Mouse (Mus musculus): ENCODE measurements at regions not wholly inside any gene's neighbourhood (a gene's known extent, or its start where the extent isn't known, plus 50 kb on each side); places are given as distances from the start of the nearest gene placed in this dataset.
"Not testable (repeated sequence)": the region's sequence is repeated elsewhere in the genome, so short reads cannot be mapped to it uniquely, and the experiment has no call there.

DNA sequence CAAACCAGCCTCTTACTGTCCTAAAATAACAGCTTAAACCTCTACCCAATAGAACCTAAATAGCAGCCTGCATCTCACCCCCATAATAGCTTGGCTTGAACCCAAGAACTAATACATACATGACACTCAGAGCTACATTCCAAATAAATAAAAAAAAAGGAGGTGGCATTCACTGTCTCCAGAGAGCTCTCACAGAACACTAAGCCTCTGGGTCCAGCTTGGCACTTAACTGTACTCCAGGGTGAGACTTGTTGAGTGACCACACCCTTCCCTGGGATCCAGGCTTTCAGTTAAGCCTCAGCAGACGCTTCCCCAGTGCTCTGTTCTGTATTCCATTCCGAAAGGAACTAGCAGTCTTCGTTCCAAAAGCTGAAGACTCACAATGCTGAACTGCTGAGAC is 186.3 kb upstream of the Tsc22d2 start:
- DNase-seq: no peak

DNA sequence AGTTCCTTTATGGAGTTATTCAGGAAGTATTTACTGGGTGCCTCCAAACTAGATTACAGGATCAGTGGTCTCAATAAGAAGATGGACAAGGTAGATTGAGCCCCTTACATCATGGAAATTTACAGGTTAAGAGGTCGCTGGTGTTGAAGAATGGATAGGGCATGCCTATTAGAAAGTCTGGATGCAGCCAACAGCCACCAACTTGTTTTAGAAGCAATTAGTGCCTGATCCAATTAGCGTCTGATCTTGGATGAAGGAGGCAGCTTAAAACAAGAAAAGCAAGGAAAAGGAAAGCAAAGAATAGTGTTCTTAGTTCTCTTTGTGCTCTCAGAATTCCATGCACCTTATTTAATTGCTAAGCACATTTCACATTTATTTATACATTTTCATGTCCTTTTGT is 182.8 kb upstream of the Tsc22d2 start:
- no peak for DNase-seq

DNA sequence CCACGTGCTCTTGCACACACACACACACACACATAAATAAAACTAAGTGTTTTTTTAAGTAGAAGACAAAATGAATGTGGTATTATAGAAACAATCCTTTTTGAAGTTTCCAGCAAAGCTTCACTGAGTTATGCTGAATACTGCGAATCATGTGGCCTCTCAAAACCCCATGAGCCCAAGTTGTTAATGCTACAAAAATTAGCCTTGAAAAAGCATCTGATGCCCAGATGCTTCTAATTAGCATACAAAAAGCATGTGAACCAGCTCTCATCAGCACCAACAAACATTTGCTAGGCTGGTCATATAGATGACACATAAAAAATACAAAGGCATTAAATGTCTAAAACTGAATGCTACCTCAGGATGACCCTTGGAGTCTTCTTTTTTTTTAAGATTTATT is 181.2 kb upstream of the Tsc22d2 start:
- no peak for DNase-seq

DNA sequence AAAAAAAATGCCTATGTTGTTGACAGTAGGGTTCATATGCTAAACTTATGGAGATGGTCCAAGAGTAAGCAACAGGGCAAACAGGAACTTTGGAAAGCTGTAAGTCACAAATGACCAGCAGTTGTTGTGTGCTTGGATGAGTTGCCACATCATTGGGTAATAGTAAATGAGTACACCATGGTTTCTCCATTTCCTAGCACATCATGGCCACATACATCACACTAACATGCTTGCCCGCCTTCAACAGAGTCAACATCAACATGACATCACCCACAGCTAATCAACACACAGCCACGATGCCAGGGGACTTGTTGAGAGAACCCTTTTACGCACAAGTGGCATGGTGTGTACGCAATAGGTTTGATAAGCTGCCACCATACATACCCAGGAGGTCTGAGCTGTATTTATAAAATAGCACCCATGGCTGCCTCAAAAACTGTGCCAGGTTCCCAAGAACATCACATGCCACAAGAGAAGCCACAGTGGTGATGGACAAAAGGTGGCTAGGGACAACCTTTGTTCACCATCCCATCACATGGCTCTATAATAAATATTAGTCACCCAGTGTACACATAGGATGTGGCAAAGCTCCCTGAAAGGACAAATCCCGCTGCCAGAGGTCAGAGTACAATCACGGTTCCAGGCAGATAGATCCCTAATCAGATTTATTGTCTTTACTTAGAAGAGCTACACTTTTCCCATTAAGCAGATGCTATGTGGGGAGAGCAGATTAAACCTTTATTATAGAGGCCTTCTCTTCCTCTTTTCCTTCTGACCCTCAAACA is 179.5 kb upstream of the Tsc22d2 start:
- no peak for DNase-seq

DNA sequence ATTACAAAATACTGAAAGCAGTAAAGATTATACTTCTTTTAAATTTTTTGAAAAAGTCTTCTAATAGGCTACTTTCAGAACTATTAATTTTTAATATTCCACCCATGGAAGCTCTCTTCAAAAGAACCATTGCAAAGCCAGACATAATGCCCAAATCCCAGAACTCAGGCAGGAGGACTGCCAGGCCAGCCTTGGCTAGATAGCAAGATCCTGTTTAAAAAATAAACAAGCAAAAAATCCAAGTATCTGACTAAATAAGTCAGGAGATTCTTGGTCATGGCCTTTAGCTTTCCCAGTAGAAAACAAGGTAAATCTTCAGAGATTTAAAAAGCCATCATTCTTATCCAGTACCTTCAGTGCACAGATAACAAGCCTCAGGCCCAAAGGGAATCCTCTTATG is 176.4 kb upstream of the Tsc22d2 start:
- DNase-seq: no peak

DNA sequence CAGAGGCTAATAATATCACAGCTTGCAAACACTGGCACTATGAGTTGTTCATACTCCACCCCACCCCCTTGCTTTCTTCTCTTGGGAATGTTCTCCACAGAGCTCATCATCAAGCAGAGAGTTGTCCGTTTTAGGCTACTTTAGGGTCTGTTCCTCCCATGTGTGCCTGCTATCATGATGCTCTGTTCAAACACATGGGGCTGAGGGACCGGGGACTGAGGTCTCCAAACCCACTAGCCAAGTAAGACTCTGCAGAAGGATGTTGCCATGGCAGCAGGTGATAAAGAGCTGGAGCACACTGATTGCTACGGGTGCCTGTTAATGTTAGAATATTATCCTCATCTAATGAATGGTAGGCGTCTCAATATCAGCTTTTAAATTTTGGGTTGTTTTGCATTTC is 173.7 kb upstream of the Tsc22d2 start:
- DNase-seq: no peak

DNA sequence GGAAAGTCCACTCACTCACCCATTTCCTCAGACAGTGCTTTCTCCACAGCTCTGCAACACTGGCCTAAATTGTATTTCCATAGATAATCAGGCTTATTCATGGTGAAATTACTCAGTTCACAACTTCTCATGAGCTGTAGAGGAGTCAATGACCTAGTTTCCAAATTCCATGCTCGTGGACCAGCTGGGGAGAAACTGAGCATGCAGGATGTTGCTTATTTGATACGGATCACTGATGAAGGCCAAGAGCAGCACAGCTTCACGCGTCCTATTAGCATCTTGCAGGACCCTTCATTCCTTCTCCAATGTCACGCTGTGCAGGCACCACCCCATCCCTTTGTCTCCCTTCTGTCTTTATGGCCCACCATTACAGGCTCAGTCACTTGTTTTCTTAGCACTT is 169.2 kb upstream of the Tsc22d2 start:
- no peak for DNase-seq

DNA sequence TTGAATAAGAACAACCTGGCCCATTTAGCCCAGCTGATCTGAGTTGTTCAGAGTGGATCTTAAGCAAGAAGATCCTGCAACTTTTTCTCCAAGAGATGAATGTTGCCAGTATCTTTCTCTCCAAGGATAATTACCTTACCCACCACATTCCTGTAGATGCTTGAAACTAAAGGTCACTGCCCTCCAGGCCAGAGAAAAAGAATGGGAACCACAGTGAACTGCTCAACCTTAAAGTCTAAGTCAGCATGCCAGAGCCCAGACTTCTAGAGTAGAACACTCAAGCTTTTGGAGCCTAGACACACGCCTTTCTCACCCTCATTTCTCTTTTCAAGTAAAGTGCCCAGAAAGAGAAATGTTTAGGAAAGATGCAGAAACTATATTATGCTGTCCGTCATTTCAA is 166.5 kb upstream of the Tsc22d2 start:
- no peak for DNase-seq

DNA sequence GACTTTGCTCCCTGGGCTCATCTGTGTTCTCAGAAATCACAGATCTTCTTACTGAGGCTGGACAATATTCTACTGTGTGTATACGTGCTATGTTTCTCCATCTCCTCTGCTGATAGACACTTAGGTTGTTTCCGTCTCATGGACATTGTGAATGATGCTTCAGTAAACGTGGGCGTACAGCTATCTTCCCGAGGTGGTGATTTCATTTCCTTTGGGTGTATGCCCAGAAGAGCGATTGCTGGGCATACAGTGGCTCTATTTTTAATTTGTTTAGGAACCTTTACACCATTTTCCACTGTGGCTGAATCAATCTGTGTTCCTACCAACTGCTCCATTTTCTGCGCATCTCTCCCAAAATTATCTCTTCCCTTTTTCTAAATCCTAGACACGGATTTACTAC is 160.6 kb upstream of the Tsc22d2 start:
- DNase-seq: no peak

DNA sequence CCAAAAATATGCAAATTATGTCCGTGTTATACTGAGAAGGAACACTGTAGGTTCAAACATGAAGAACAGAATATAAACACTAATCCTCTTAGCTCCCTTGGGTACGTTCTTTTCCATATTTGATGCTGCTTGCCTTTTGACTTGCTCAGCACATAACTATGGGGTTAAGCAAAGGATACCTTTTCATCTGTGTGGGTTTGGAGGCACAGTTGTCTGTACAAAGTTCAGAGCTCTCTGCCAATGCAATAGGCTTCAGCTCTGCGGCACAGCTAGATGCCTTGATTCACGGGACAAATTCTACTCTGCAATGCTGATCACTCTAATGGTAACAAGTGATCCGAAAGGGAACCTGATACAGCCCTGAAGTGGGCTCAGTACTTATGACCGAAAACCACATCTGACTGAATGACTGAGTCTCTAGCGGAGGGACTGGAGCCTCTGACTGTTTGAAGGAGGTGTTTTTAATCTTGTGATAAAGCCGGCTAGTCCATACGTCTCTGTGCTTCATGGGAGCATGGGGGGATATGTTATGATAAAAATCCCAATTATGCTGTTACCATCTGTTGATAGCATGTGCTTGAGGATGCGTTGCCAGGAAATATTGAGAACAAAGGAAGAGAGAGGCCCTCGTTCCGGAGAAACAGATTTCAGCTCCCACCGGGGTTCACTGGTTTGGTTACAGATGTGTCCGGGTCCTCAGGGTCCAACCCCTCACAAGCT is 146.7 kb upstream of the Tsc22d2 start:
- no peak for DNase-seq

DNA sequence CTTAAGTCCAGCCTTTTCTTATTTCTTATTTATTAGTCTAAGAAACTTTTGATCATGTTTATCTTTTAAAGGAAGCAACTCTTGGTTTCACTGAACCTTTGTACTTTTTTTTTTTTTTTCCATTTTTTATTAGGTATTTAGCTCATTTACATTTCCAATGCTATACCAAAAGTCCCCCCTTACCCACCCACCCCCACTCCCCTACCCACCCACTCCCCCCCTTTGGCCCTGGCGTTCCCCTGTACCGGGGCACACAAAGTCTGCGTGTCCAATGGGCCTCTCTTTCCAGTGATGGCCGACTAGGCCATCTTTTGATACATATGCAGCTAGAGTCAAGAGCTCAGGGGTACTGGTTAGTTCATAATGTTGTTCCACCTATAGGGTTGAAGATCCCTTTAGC is 143.1 kb upstream of the Tsc22d2 start:
- DNase-seq: not testable (repeated sequence)

DNA sequence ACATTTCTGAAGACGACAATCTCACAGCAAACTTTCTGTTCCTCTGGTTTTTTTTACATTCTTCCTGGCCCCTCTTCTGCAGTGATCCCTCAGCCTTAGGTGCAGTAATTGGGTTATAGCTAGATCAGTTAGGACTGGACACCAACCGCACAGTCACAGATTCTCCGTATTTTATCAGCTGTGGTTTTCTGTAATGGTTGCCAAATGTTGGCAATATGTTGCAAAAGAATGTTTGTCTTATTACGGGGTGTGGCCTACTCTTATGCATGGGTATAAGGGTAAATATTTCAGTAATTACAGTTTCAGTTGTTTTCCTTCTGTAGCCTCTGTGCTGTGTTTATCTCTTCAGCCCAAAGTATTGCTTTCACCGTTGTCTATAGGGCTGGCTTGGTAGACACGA is 133.2 kb upstream of the Tsc22d2 start:
- no peak for DNase-seq

DNA sequence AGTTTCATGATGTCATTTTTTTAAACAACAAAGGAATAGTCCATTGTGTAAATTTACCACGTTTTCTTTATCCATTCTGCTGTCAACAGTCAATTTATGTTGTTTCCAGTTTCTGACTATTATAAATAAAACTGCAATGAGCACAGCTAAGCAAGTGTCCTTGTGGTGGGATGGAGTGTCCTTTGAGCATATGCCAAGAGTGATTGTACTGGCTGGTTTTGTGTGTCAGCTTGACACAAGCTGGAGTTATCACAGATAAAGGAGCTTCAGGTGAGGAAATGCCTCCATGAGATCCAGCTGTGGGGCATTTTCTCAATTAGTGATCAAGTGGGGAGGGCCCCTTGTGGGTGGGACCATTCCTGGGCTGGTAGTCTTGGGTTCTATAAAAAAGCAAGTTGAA is 130.1 kb upstream of the Tsc22d2 start:
- not testable (repeated sequence) for DNase-seq

DNA sequence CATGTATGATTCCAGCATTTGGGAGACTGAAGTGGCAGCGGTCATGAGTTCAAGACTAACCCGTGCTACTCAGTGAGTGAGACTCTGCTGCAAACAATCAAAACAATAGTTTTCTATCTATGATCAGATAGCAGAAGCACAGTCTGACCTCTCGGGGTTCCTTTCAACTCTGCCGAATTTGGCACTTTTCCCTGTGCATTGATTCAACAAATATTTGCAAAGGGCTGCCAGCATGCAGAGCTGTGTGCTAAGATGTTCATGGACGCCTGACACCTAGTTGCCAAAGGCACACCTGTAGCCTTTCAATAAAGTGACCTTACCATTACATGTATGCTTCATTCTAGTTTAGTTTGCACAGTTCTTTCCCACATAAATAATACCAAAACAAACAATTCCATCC is 118.7 kb upstream of the Tsc22d2 start:
- DNase-seq: no peak

DNA sequence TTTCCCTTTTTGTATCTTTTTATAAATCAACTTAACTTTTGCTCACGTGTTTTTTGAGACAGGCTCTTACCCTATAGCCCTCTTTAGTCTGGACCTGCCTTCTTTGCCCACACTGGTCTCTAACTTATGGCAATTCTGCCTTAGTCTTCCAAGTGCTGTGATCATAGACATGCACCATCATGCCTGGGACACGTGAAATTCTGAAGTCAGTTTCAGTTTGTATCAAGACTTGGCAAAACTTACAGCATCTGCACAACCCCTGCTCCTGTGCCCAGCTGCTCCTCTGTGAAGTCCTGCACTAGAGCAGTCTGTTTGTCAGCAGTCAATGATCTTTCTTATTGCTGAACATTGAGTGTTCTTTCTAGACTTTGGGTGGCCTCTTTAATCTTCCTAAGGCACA is 114.3 kb upstream of the Tsc22d2 start:
- no peak for DNase-seq

DNA sequence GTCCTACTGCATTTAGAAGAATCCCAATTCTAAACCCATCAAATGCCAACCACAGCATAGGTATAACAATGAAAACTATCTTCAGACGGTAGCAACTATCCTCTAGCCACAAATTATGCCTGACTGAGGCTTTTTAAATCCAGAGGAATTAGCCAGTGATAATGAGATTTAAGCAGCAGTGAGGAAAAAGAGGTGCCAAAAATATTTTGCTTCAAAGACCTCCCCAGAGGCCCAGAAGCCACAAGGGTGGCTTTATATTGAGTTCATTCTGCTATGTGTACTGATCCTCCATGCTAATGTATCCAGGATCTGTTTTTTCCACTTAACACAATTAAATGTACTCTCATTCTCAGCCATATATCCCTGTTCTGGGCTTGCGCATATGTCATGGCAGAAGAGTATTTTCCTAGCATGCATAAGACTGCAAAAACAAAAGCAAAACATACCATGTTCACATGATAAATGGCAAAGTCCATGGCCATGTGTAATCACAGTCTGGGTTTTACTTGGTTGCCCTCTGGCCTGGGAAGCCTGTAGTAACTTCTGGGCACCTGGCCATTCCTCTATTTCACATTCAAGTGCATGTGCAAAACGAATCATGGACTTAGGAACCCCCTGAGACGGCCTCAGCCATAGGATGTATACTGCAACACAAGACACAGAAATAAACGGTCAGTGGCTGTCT is 113.6 kb upstream of the Tsc22d2 start:
- no peak for DNase-seq

DNA sequence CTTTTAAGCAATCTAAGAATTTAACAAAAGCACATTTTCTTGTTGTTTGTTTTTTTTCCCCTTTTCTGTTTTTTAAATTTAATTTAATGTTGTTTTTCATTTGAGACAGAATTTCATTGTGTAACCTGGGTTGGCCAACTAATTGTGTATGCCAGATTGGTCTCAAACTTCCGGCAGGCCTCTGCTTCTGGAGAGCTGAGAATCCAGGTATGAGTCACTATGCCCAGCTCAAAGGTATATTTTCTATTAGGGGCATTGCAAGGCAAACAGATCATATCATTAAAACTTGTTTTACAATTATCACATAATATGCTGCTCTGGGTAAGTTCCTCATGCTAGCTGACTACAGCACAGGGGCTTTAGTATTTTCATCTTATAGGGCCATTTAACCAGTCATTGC is 112.2 kb upstream of the Tsc22d2 start:
- DNase-seq: no peak

DNA sequence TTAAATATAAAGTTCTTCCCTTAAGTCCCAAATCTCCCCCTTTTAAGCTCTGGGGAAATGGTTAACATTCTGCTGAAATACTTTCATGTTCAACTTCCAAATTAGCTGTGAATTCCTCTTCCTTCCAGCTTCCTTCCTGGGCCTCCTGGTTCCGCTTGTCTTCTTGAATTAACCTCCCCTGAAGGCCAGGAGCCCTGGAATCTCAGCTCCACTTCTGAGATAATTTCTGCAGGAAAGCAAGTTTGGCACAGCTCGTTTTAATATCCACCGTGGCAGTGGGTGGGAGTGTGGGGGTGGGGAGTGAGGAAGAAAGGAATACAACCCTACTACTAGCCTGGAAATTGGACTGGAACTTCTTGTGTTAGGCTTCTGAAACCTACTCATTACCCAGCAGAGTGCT is 110.8 kb upstream of the Tsc22d2 start:
- DNase-seq: no peak

DNA sequence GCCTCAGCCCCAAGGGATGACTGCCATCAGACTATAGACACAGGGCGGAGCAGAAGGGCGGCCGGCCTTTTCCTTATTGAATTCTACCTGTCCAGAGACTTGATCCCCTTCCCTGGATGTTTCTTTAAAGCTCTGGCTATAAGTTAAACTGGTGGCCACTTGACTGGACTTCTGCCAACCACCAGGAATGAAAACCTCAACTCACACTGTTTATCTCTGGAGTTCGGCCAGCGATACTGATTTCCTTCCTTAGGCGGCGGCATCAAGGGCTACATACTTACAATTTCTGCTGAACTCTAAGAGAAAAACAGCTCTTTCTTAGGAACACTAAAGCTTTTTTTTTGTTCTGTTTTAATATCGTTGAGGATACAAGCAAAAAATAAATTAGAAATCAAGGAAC is 104.9 kb upstream of the Tsc22d2 start:
- DNase-seq: no peak

DNA sequence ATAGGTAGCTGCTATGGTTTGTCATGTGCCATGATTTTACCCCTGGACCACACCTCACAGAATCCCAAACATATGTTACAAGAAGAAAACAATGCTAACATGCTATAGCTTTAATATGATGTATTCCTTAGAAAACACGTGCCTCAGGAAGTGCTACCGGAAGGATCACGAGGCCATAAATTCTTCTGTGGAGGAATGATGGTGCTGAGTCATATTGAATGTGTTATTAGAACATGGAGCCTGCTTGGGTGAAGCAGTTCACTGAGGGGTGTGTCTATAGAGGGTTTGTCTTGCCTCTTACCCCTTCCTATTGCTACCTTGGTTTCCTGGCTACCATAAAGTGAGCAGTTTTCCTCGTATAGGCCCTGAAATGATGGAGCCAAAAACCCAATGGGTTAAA is 104.1 kb upstream of the Tsc22d2 start:
- DNase-seq: no peak

DNA sequence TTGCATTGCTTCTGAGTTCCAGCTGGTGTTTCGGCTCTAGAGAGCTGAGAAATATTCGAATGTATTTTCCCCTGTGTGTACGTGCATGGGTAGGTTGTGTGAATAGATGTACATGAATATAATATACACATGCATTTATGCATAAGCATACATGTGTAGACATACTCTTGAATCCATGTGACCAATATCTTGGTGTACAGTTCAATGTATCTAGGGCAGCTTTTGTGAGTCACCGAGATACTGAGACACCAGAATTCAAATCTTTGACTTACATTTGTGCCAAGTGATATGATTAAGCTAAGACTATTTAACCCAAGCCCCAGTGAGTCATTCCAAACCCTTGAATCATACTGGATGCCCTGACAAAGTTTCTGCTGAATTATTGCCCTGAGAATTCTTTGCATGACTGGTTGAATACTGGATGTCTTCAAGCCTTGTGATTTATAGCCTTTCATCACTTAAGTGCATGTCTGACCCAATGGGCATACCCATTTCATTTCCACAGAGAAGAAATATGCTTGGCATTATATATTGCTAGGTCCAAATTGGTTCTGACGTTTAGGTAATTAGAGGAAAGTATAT is 103.3 kb upstream of the Tsc22d2 start:
- no peak for DNase-seq

DNA sequence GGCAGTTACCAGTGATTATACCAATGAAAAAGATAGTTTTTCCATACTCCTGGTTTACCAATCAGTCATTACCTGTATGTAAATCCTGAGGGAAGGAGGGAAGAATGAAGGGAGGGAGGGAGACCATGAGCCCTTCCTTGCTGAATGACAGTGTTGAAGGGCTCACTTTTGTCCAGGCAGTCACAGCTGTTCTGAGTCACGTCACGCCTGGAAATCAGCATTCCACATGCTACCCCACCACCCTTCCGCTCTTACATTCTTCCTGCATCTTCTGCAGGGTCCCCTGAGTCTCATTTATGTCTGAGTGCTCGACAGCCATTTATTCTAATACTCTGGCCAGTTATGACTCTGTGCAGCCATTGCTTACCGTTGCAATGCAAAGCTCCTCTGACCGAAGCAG is 101.9 kb upstream of the Tsc22d2 start:
- DNase-seq: no peak

DNA sequence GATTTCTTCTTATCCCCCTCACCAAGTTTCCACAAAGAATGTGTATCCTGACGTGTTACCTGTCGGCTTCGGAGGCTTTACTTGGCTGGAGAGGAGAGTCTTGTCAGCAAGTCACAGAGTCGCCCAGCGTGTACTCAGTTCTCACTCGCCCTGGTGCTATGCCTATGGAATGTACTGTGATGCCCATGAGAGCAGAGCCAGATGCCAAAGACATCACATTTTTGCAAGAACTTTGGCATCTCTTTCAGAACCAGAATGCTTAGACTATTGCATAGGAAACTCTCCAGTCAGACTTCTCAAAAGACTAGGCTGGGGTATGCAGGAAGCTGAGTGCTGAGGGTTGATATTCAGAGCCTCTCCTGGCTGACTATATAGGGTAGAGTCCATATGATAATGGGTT is 99.3 kb upstream of the Tsc22d2 start:
- no peak for DNase-seq

DNA sequence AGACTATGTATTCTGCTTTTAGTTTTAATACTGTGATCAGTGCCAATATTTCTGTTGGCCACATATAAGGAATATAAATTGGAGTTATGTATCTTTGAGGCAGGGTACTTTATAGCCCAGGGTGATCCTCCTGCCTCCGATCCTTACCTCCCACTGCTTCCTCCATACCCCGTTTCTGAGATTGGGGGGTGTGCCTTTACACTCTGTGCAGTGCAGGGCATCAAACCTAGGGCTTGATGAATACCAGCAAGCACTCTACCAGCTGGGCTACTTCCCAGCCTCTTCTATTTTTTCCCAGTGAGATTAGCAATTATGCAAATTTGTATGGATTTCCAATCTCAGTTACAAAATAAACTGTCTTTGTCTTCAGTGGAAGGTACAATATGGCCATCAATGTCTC is 97.3 kb upstream of the Tsc22d2 start:
- DNase-seq: no peak
